Mouse (Mus musculus): ENCODE results near the gene Nubpl. TPM values are rescaled to one million over a fixed set of nuclear protein-coding genes. Genes with fewer than 3 reads are reported as not detected.

Nubpl gene
- polyA plus RNA-seq, 1 experiment: 14.6 TPM

DNA sequence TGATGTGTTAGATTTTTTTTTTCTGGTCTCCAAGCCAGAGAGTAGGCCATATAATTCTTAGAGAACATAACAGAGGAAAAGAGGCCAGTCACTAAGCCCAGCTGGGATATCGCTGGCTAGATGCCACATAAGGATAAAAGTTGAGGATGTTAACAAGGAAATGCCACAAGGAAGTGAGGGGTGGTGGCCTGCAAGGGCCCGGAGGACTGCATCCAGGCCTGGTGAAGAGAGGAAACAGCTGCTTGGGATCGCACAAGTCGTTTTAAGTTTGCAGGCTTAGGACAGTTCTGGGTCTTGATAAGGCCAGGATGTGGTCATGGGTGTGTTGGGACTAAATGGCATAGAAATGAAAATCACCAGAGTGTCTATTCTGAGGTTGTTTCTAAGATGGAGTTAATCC lies 191.0 kb downstream of the Nubpl start:
- no peak overlapping the region for H3K4me3 ChIP-seq (ENCODE audit: insufficient read depth, low read depth, low read length)
- peaks cover 9% of the 10 kb centered on the region for H3K4me1 ChIP-seq (ENCODE audit: control insufficient read depth, insufficient read depth, insufficient read length, low read length)
- no peak overlapping the region for H3K27ac ChIP-seq (replicated peaks; ENCODE audit: low read depth, low read length)

DNA sequence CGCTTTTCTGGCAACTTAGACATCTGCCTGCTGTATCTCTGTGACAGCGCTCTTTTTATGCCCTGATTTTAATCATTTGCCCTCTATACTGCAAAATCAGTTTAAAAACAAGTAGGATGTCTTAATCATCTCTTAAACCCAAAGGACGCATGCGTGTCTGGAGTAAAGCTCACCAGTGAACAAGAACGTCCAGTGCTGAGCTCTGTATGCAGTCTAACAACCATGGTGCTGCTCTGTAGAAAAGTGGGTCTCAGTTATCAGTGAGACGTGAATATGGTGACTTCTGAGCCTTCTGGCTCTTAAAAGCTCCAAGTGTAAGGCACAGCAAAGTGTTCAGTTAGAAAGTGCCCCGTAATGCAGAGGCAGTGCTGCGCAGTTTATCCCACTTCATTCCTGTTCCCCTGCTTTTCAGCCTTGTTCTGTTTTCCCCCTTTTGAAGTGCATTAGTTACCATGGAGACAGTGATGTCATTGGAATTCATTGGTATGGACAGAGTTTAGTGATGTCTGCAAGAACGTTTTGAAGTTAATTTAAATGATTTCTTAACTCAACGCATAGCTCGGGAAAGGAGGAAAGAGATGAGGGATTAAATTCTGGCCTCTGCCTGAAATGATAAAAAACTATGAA lies 191.5 kb downstream of the Nubpl start:
- no peak overlapping the region for H3K27ac ChIP-seq (replicated peaks; ENCODE audit: low read depth, low read length)
- no peak overlapping the region for H3K4me3 ChIP-seq (ENCODE audit: insufficient read depth, low read depth, low read length)
- peaks cover 9% of the 10 kb centered on the region for H3K4me1 ChIP-seq (ENCODE audit: control insufficient read depth, insufficient read depth, insufficient read length, low read length)

- Histone ChIP-seq H3K4me3 (ENCODE audit: insufficient read depth, low read depth, low read length) (no peak overlapping the region), H3K4me1 (ENCODE audit: control insufficient read depth, insufficient read depth, insufficient read length, low read length) (peaks cover 9% of the 10 kb centered on the region), H3K27ac (replicated peaks; ENCODE audit: low read depth, low read length) (no peak overlapping the region)
Observed at GRCm38 (mm10) chr12:52289594-52289993, 192.1 kb downstream of the Nubpl start.

DNA sequence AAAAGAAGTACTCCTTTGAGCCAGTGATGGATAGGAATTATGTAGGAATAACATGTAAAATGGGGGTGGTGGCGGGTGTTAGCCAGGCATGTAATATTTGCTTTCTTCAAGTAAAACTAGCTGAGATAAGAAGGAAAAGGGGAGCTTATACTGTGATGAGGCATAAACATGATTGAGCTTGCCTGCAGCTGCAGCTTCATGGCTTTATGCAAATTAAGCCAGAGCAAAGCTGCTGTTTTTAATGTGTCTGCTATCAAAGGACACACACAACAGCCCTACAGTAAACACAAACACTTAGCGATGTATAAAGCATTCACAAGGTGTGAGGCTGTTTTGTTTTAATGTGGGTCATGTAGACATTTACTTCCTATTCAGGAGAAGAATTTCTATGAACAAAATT lies 196.4 kb downstream of the Nubpl start:
- H3K4me3 ChIP-seq (ENCODE audit: insufficient read depth, low read depth, low read length): no peak overlapping the region
- H3K4me1 ChIP-seq (ENCODE audit: control insufficient read depth, insufficient read depth, insufficient read length, low read length): peaks cover 8% of the 10 kb centered on the region; the same call in 1 of the 2 replicates
- H3K27ac ChIP-seq (replicated peaks; ENCODE audit: low read depth, low read length): no peak overlapping the region

DNA sequence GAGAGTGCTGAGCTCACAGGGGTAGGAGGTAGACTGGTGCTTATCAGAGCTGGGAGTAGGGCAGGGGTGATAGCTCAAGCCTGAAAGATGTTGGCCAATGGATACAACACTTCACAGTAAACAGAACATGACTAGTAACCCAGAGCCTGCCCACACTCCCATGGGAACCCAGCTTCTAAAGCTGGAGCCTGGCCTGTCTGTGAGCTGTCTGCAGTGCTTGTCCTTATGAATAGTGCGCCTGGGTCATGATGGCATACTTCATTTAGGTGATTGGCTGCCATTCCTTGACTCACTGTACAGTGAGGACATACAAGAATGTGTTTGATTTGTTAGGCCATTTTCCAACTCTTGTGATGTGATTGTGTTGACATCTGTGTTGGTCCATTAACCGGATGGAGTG lies 200.5 kb downstream of the Nubpl start:
- Histone ChIP-seq H3K4me1 (ENCODE audit: control insufficient read depth, insufficient read depth, insufficient read length, low read length) (peaks cover 6% of the 10 kb centered on the region; the same call in 1 of the 2 replicates), H3K27ac (replicated peaks; ENCODE audit: low read depth, low read length) (no peak overlapping the region), H3K4me3 (ENCODE audit: insufficient read depth, low read depth, low read length) (no peak overlapping the region)

DNA sequence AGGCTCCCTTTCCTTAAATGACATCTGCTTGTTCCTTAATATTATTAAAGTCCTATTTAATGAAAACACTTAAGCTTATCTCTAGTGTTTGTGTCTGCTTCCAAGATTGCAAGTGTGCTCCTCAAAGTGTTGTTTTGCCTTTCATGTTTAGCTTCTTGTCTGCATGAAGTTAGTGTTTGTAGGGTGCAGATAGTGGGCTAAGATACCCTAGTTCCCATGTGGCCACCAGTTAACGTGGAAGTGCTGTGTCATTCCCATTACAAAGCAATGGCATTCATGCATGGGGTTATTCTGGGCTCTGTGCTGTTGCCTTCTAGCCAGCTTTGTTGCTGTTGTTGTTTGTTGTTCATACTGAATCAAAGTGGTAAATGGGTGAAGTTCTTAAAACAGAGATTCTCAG lies 201.1 kb downstream of the Nubpl start:
- no peak overlapping the region for H3K27ac ChIP-seq (replicated peaks; ENCODE audit: low read depth, low read length)
- H3K4me1 ChIP-seq (ENCODE audit: control insufficient read depth, insufficient read depth, insufficient read length, low read length): peaks cover 6% of the 10 kb centered on the region; the same call in 1 of the 2 replicates
- no peak overlapping the region for H3K4me3 ChIP-seq (ENCODE audit: insufficient read depth, low read depth, low read length)

- Histone ChIP-seq H3K4me1 (ENCODE audit: control insufficient read depth, insufficient read depth, insufficient read length, low read length) (peaks cover 6% of the 10 kb centered on the region; the same call in 1 of the 2 replicates), H3K4me3 (ENCODE audit: insufficient read depth, low read depth, low read length) (no peak overlapping the region), H3K27ac (replicated peaks; ENCODE audit: low read depth, low read length) (no peak overlapping the region)
Observed at GRCm38 (mm10) chr12:52302961-52303360, 205.4 kb downstream of the Nubpl start.

DNA sequence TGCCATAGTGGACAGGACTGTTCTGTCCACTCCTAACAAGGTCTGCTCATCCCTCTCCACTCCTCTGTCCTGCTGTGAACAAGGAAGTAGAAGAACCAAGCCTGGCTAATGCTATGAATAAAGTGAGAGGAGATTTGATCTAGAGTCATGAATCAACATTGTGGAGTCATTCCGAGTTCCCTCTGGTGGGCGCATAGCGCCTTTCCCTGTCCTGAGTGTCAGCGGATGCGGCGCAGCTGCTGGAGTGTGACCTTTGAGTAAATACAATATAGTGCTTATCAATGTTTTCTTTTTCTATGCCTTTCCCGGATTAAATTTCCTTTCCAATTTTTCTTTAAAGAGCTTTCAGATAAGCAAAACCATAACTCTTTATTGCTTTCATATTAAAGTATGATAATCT lies 208.8 kb downstream of the Nubpl start:
- Histone ChIP-seq H3K4me1 (ENCODE audit: control insufficient read depth, insufficient read depth, insufficient read length, low read length) (0 out of 2 replicates have a peak, but pooled peaks cover 2% of the 10 kb centered on the region), H3K27ac (replicated peaks; ENCODE audit: low read depth, low read length) (no peak overlapping the region), H3K4me3 (ENCODE audit: insufficient read depth, low read depth, low read length) (no peak overlapping the region)

- Histone ChIP-seq H3K27ac (replicated peaks; ENCODE audit: low read depth, low read length) (no peak overlapping the region), H3K4me3 (ENCODE audit: insufficient read depth, low read depth, low read length) (no peak overlapping the region), H3K4me1 (ENCODE audit: control insufficient read depth, insufficient read depth, insufficient read length, low read length) (0 out of 2 replicates have a peak, but pooled peaks cover 2% of the 10 kb centered on the region)
Observed at GRCm38 (mm10) chr12:52307331-52307982, 209.9 kb downstream of the Nubpl start.

DNA sequence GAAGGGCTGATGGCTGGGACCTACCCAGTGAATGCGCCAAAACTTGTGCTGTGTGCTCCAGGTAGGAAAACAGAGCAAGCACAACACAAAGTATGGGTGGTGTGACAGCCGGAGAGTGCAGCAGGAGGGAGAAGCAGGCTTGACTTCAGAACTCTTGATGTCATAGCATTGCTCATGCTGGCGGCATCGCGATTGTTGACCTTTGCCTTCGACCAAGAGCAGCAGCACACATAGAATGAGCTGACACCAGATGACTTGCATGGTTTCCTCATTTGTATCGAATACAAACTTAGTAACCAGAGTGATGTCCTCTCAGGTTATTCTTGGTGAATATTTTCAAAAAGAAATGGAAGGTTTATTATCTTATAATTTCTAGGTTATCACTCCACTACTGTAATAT lies 211.1 kb downstream of the Nubpl start:
- 0 out of 2 replicates have a peak, but pooled peaks cover 2% of the 10 kb centered on the region for H3K4me1 ChIP-seq (ENCODE audit: control insufficient read depth, insufficient read depth, insufficient read length, low read length)
- H3K4me3 ChIP-seq (ENCODE audit: insufficient read depth, low read depth, low read length): no peak overlapping the region
- H3K27ac ChIP-seq (replicated peaks; ENCODE audit: low read depth, low read length): no peak overlapping the region

GRCm38 (mm10) chr12:52314818-52315217 lies 217.3 kb downstream of the Nubpl start:
- no peaks in the 10 kb centered on the region for H3K4me1 ChIP-seq (ENCODE audit: control insufficient read depth, insufficient read depth, insufficient read length, low read length)
- H3K27ac ChIP-seq (replicated peaks; ENCODE audit: low read depth, low read length): no peak overlapping the region
- no peak overlapping the region for H3K4me3 ChIP-seq (ENCODE audit: insufficient read depth, low read depth, low read length)

GRCm38 (mm10) chr12:52317635-52318034 lies 220.1 kb downstream of the Nubpl start:
- Histone ChIP-seq H3K27ac (replicated peaks; ENCODE audit: low read depth, low read length) (no peak overlapping the region), H3K4me1 (ENCODE audit: control insufficient read depth, insufficient read depth, insufficient read length, low read length) (no peaks in the 10 kb centered on the region), H3K4me3 (ENCODE audit: insufficient read depth, low read depth, low read length) (no peak overlapping the region)

DNA sequence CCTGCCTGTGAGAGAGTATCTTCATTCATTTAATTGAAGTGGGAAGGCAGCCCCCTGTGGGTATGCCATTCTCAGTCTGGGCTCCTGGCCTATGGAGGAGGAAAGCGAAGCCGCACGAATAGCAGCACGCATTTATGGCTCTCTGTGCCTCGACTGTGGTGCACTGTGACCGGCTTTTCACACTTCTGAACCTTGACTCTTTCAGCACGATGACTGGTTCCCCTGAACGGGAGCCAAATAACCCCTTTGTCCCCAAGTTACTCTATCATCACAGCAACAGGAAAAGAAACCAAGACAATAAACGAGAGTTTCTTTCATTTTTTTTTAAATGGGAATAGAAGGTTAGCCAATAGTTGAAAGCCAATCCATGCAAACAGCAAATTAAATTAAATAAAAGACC lies 220.9 kb downstream of the Nubpl start:
- H3K4me1 ChIP-seq (ENCODE audit: control insufficient read depth, insufficient read depth, insufficient read length, low read length): no peaks in the 10 kb centered on the region
- no peak overlapping the region for H3K4me3 ChIP-seq (ENCODE audit: insufficient read depth, low read depth, low read length)
- H3K27ac ChIP-seq (replicated peaks; ENCODE audit: low read depth, low read length): no peak overlapping the region

- Histone ChIP-seq H3K4me3 (ENCODE audit: insufficient read depth, low read depth, low read length) (no peak overlapping the region), H3K27ac (replicated peaks; ENCODE audit: low read depth, low read length) (no peak overlapping the region), H3K4me1 (ENCODE audit: control insufficient read depth, insufficient read depth, insufficient read length, low read length) (no peaks in the 10 kb centered on the region)
Observed at GRCm38 (mm10) chr12:52319156-52319555, 221.6 kb downstream of the Nubpl start.

- H3K4me3 ChIP-seq (ENCODE audit: insufficient read depth, low read depth, low read length): no peak overlapping the region
- no peak overlapping the region for H3K27ac ChIP-seq (replicated peaks; ENCODE audit: low read depth, low read length)
- no peaks in the 10 kb centered on the region for H3K4me1 ChIP-seq (ENCODE audit: control insufficient read depth, insufficient read depth, insufficient read length, low read length)
Observed at GRCm38 (mm10) chr12:52328488-52328887, 231.0 kb downstream of the Nubpl start.

DNA sequence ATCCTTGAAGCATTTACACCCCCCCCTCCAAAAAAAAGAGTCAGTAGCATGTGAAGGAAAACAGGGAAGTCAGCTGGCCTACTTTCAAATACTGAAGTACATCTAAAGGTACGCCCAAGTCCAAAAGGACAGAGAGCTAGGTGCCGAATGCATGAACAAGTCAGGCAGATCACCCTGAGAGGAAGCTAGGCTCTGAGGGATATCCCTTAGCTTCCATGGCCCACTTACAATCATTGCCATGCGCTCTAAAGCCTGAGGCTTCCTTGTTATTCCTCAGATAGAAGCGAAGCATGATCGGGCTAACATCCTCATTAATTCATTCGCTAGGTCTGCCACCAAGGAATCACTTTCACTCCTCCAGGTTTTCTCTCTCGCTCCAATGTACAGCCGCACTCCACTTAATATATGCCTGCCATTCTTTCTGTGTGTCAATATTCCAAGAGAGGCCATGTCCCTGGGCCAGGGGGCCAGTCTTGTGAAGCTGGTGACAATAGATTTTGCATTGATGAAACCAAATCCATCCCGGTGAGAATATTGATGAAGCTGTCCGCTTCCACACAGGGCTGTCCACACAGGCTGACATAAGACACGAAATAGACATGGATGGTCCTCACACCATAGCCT lies 237.7 kb downstream of the Nubpl start:
- Histone ChIP-seq H3K4me1 (ENCODE audit: control insufficient read depth, insufficient read depth, insufficient read length, low read length) (no peaks in the 10 kb centered on the region), H3K4me3 (ENCODE audit: insufficient read depth, low read depth, low read length) (no peak overlapping the region), H3K27ac (replicated peaks; ENCODE audit: low read depth, low read length) (no peak overlapping the region)

Data from brown adipose tissue, adult 24 weeks (tissue).